Mouse (Mus musculus): ENCODE data around the gene Gsx2. TPM values are rescaled to one million over a fixed set of nuclear protein-coding genes. Genes with fewer than 3 reads are reported as not detected.

Gsx2 gene
- polyA plus RNA-seq, 1 experiment from 2014 or later: not detected

DNA sequence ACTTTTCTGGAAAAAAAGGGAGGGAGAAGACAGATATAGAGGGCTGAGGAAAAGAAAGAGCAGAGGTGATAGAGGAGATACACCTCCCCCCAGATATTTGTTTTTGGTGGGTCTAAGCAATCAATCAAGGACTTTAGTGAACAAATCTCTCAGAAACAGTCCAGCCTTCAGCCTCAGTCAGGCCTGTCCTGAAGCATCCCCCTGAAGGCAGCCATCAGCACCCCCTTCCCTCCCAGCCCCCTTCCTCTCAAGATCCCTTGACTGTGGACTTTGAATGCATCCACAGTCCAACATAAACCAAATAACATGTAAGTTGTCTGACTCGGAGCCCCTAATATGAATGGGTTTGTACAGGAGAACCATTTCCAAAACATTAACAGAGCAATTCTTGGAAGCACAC is 2.2 kb upstream of the Gsx2 start:
- Histone ChIP-seq H3K36me3 (ENCODE audit: control insufficient read depth, insufficient read depth, low read length) (no peaks in the 10 kb centered on the region), H3K9me3 (ENCODE audit: control insufficient read depth, low read length) (no peaks in the 10 kb centered on the region), H3K27me3 (replicated peaks; ENCODE audit: control insufficient read depth, insufficient read depth, low read length) (peaks cover 99% of the 10 kb centered on the region), H3K9ac (ENCODE audit: low read depth, low read length) (no peak overlapping the region), H3K4me3 (ENCODE audit: low read depth, low read length) (no peak overlapping the region), H3K4me2 (ENCODE audit: low read depth, low read length) (no peak overlapping the region), H3K27ac (replicated peaks; ENCODE audit: low read depth, low read length) (no peak overlapping the region), H3K4me1 (ENCODE audit: control insufficient read depth, insufficient read depth, low read length) (peaks cover 3% of the 10 kb centered on the region; the same call in 1 of the 2 replicates)
- ATAC-seq (ENCODE audit: low read depth) (no peak), DNase-seq (ENCODE audit: low spot score) (no peak)
- whole genome bisulfite sequencing: 24% methylated on average over 1 of the region's 1 CpGs

GRCm38 (mm10) chr5:75073684-75074083 is 1.7 kb upstream of the Gsx2 start:
- H3K4me2 ChIP-seq (ENCODE audit: low read depth, low read length): no peak overlapping the region
- peaks cover 99% of the 10 kb centered on the region for H3K27me3 ChIP-seq (replicated peaks; ENCODE audit: control insufficient read depth, insufficient read depth, low read length)
- H3K4me3 ChIP-seq (ENCODE audit: low read depth, low read length): no peak overlapping the region
- H3K9ac ChIP-seq (ENCODE audit: low read depth, low read length): no peak overlapping the region
- DNase-seq (ENCODE audit: low spot score) (no peak), ATAC-seq (ENCODE audit: low read depth) (no peak)
- no peak overlapping the region for H3K27ac ChIP-seq (replicated peaks; ENCODE audit: low read depth, low read length)
- WGBS: 12% methylated on average over 3 of the region's 3 CpGs
- no peaks in the 10 kb centered on the region for H3K36me3 ChIP-seq (ENCODE audit: control insufficient read depth, insufficient read depth, low read length)
- no peaks in the 10 kb centered on the region for H3K9me3 ChIP-seq (ENCODE audit: control insufficient read depth, low read length)
- peaks cover 3% of the 10 kb centered on the region; the same call in 1 of the 2 replicates for H3K4me1 ChIP-seq (ENCODE audit: control insufficient read depth, insufficient read depth, low read length)

- Histone ChIP-seq H3K9ac (ENCODE audit: low read depth, low read length) (no peak overlapping the region), H3K4me1 (ENCODE audit: control insufficient read depth, insufficient read depth, low read length) (peaks cover 3% of the 10 kb centered on the region; the same call in 1 of the 2 replicates), H3K36me3 (ENCODE audit: control insufficient read depth, insufficient read depth, low read length) (no peaks in the 10 kb centered on the region), H3K27ac (replicated peaks; ENCODE audit: low read depth, low read length) (no peak overlapping the region), H3K27me3 (replicated peaks; ENCODE audit: control insufficient read depth, insufficient read depth, low read length) (peaks cover 99% of the 10 kb centered on the region), H3K4me3 (ENCODE audit: low read depth, low read length) (no peak overlapping the region), H3K4me2 (ENCODE audit: low read depth, low read length) (no peak overlapping the region), H3K9me3 (ENCODE audit: control insufficient read depth, low read length) (no peaks in the 10 kb centered on the region)
- ATAC-seq (ENCODE audit: low read depth) (no peak), DNase-seq (ENCODE audit: low spot score) (no peak)
- 13% methylated on average over 4 of the region's 4 CpGs for WGBS
Measured at GRCm38 (mm10) chr5:75074132-75074531, 1.3 kb upstream of the Gsx2 start.

GRCm38 (mm10) chr5:75074537-75075382 is 641 bp upstream of the Gsx2 start:
- ATAC-seq (ENCODE audit: low read depth) (no peak), DNase-seq (ENCODE audit: low spot score) (no peak)
- peak overlapping the region; percentile 25 for H3K4me3 ChIP-seq (ENCODE audit: low read depth, low read length)
- H3K27me3 ChIP-seq (replicated peaks; ENCODE audit: control insufficient read depth, insufficient read depth, low read length): peaks cover 99% of the 10 kb centered on the region
- 0 out of 2 replicates have a peak overlapping the region, but pooled peaks have one; percentile 47 for H3K4me2 ChIP-seq (ENCODE audit: low read depth, low read length)
- H3K27ac ChIP-seq (replicated peaks; ENCODE audit: low read depth, low read length): no peak overlapping the region
- H3K9ac ChIP-seq (ENCODE audit: low read depth, low read length): no peak overlapping the region
- H3K4me1 ChIP-seq (ENCODE audit: control insufficient read depth, insufficient read depth, low read length): peaks cover 3% of the 10 kb centered on the region; the same call in 1 of the 2 replicates
- 7% methylated on average over 15 of the region's 15 CpGs for WGBS
- no peaks in the 10 kb centered on the region for H3K36me3 ChIP-seq (ENCODE audit: control insufficient read depth, insufficient read depth, low read length)
- H3K9me3 ChIP-seq (ENCODE audit: control insufficient read depth, low read length): no peaks in the 10 kb centered on the region

DNA sequence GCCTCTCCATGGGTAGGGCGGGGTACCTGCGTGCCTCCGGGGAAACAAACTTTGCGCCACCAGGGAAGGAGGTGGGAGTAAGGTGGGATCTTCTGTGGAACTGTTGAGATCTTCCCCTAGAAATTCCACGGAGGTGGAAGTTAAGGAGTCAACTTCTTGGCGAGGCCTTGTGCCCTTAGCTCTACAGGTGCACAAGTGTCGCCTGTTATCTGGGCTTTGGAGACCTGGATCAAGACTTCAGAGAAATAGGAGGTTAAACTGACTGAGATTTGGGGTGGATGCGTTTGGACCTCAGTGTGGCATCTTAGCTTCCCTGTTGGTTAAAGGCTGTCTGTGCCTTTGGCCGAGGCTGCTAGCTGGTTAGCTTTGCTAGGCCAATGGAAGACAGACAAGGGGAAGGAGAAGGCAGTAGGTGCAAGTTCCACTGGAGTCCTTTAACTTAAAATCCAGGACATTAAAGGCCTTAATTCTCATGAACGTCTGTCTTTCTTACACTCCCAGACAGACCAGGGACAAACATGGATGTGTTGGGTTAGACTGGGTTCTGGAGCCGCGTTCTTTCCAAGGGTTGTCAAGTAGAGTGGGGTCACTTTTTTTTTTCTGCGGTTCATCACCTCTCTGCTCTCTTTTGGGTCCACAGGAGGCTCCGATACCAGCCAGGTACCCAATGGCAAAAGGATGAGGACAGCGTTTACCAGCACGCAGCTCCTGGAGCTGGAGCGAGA is 1.1 kb downstream of the Gsx2 start:
- under 1% methylated on average over 17 of the region's 17 CpGs for WGBS
- no peak overlapping the region for H3K27ac ChIP-seq (replicated peaks; ENCODE audit: low read depth, low read length)
- ATAC-seq (ENCODE audit: low read depth): no peak
- H3K4me1 ChIP-seq (ENCODE audit: control insufficient read depth, insufficient read depth, low read length): peaks cover 3% of the 10 kb centered on the region; the same call in 1 of the 2 replicates
- no peak overlapping the region for H3K9ac ChIP-seq (ENCODE audit: low read depth, low read length)
- DNase-seq (ENCODE audit: low spot score): no peak
- no peaks in the 10 kb centered on the region for H3K36me3 ChIP-seq (ENCODE audit: control insufficient read depth, insufficient read depth, low read length)
- H3K27me3 ChIP-seq (replicated peaks; ENCODE audit: control insufficient read depth, insufficient read depth, low read length): peaks cover 99% of the 10 kb centered on the region
- peak overlapping the region; percentile 47 for H3K4me2 ChIP-seq (ENCODE audit: low read depth, low read length)
- peak overlapping the region; percentile 25 for H3K4me3 ChIP-seq (ENCODE audit: low read depth, low read length)
- H3K9me3 ChIP-seq (ENCODE audit: control insufficient read depth, low read length): no peaks in the 10 kb centered on the region

DNA sequence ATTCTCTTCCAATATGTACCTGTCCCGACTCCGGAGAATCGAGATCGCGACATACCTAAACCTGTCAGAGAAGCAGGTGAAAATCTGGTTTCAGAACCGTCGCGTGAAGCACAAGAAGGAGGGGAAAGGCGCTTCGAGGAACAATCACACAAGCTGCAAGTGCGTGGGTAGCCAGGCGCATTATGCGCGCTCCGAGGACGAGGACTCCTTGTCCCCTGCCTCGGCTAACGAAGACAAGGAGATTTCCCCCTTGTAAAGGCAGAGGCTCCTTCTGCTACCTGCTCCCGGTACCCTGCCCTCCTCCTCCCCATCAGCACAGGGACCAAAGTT is 1.6 kb downstream of the Gsx2 start:
- H3K4me3 ChIP-seq (ENCODE audit: low read depth, low read length): no peak overlapping the region; the same call in 1 of the 2 replicates
- under 1% methylated on average over 19 of the region's 19 CpGs for WGBS
- no peak overlapping the region for H3K27ac ChIP-seq (replicated peaks; ENCODE audit: low read depth, low read length)
- H3K4me1 ChIP-seq (ENCODE audit: control insufficient read depth, insufficient read depth, low read length): peaks cover 3% of the 10 kb centered on the region; the same call in 1 of the 2 replicates
- no peaks in the 10 kb centered on the region for H3K9me3 ChIP-seq (ENCODE audit: control insufficient read depth, low read length)
- no peak for ATAC-seq (ENCODE audit: low read depth)
- H3K9ac ChIP-seq (ENCODE audit: low read depth, low read length): no peak overlapping the region
- no peak for DNase-seq (ENCODE audit: low spot score)
- no peak overlapping the region for H3K4me2 ChIP-seq (ENCODE audit: low read depth, low read length)
- peaks cover 98% of the 10 kb centered on the region for H3K27me3 ChIP-seq (replicated peaks; ENCODE audit: control insufficient read depth, insufficient read depth, low read length)
- H3K36me3 ChIP-seq (ENCODE audit: control insufficient read depth, insufficient read depth, low read length): no peaks in the 10 kb centered on the region

DNA sequence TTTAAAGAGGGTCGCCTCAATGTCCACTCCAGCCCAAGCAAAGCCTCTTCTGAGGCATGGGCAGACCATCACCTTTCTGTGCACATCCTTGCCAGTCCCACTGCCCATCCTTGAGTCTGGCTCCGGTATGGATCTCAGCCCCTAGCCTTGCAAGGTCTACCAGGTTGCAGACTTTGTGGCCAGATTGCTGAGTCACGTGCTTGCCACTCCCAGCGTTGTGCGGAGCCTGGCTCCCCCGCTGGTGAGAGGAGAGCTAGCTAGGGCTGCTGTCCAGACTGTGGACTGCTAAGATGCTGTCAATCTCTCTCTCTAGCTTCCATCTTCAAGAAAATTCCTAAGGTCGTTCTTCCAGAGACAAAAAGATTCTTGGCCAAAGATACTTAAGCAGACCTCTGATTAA is 4.2 kb downstream of the Gsx2 start:
- H3K4me1 ChIP-seq (ENCODE audit: control insufficient read depth, insufficient read depth, low read length): peaks cover 3% of the 10 kb centered on the region; the same call in 1 of the 2 replicates
- WGBS: 2% methylated on average over 7 of the region's 7 CpGs
- H3K4me2 ChIP-seq (ENCODE audit: low read depth, low read length): no peak overlapping the region
- H3K27ac ChIP-seq (replicated peaks; ENCODE audit: low read depth, low read length): no peak overlapping the region
- no peak overlapping the region for H3K9ac ChIP-seq (ENCODE audit: low read depth, low read length)
- ATAC-seq (ENCODE audit: low read depth) (no peak), DNase-seq (ENCODE audit: low spot score) (no peak)
- H3K9me3 ChIP-seq (ENCODE audit: control insufficient read depth, low read length): no peaks in the 10 kb centered on the region
- no peaks in the 10 kb centered on the region for H3K36me3 ChIP-seq (ENCODE audit: control insufficient read depth, insufficient read depth, low read length)
- H3K27me3 ChIP-seq (replicated peaks; ENCODE audit: control insufficient read depth, insufficient read depth, low read length): peaks cover 98% of the 10 kb centered on the region
- H3K4me3 ChIP-seq (ENCODE audit: low read depth, low read length): no peak overlapping the region

DNA sequence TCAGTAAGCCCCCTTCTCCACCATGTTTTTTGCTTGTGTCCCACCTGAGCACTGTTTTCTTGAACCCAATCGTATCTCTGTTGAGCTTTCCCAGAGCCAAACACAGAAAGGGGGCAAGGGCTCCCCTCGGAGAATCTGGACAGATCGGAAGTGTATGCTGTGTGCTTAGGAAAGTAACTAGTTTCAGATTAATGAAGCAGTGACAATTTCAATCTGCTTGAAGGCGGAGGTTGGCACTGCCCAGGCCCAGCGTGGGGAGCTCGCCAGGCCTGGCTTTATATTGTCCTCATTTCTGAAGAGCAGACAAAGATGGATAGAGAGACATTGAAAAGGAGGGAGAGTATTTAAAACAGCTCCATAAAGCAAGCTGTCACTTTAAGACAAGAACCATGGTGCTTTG is 7.0 kb downstream of the Gsx2 start:
- H3K27me3 ChIP-seq (replicated peaks; ENCODE audit: control insufficient read depth, insufficient read depth, low read length): peaks cover 98% of the 10 kb centered on the region
- DNase-seq (ENCODE audit: low spot score): no peak
- no peaks in the 10 kb centered on the region for H3K9me3 ChIP-seq (ENCODE audit: control insufficient read depth, low read length)
- H3K27ac ChIP-seq (replicated peaks; ENCODE audit: low read depth, low read length): no peak overlapping the region
- H3K36me3 ChIP-seq (ENCODE audit: control insufficient read depth, insufficient read depth, low read length): no peaks in the 10 kb centered on the region
- H3K4me3 ChIP-seq (ENCODE audit: low read depth, low read length): no peak overlapping the region
- no peak overlapping the region for H3K4me2 ChIP-seq (ENCODE audit: low read depth, low read length)
- 9% methylated on average over 6 of the region's 6 CpGs for WGBS
- no peak overlapping the region for H3K9ac ChIP-seq (ENCODE audit: low read depth, low read length)
- ATAC-seq (ENCODE audit: low read depth): no peak
- H3K4me1 ChIP-seq (ENCODE audit: control insufficient read depth, insufficient read depth, low read length): no peaks in the 10 kb centered on the region; the same call in 1 of the 2 replicates

Data from embryonic facial prominence, embryonic 14.5 days (tissue).